Mouse (Mus musculus) heart, adult 2 months (tissue): ENCODE results near the gene Mycn. TPM values are rescaled to one million over a fixed set of nuclear protein-coding genes. Genes with fewer than 3 reads are reported as not detected.

Experiments used
- DNase-seq, 2 experiments: peaks; one replicate each; pipeline ENCODE4 v3.0.0; 2021
- H3K27ac ChIP-seq: fragments of 200-600 bp; 2 replicates; pipeline ENCODE4 v1.8.1; 2022
- H3K27me3 ChIP-seq: fragments of 200-500 bp; 2 replicates; pipeline ENCODE4 v1.6.1; 2012; ENCODE audit warnings: mild to moderate bottlenecking, low read length, inconsistent platforms, mixed read lengths; ENCODE audit not compliant: control insufficient read depth, insufficient read depth
- H3K36me3 ChIP-seq: fragments of 200-500 bp; 2 replicates; pipeline ENCODE4 v1.6.1; 2012; ENCODE audit warnings: low read length, inconsistent platforms; ENCODE audit not compliant: control insufficient read depth, insufficient read depth
- H3K4me1 ChIP-seq: fragments of 200-500 bp; 2 replicates; pipeline ENCODE4 v1.6.1; 2011; ENCODE audit warnings: low read length; ENCODE audit not compliant: control insufficient read depth, insufficient read depth
- H3K4me3 ChIP-seq: fragments of 200-600 bp; 2 replicates; pipeline ENCODE4 v1.8.1; 2022
- H3K79me2 ChIP-seq: fragments of 200-500 bp; replicated peaks from 2 replicates; pipeline ENCODE4 v1.6.1; 2012; ENCODE audit warnings: mild to moderate bottlenecking, inconsistent platforms, low read length, moderate library complexity, mixed read lengths; ENCODE audit not compliant: control insufficient read depth, insufficient read depth
- H3K9ac ChIP-seq: fragments of 200-500 bp; 2 replicates; pipeline ENCODE4 v1.6.1; 2012; ENCODE audit warnings: low read depth, mild to moderate bottlenecking, control low read depth, inconsistent platforms, low read length, mixed read lengths
- CTCF ChIP-seq: fragments of 200-600 bp; IDR thresholded peaks from 2 replicates; pipeline ENCODE4 v1.8.1; 2022; ENCODE audit warnings: antibody characterized with exemption, mild to moderate bottlenecking, moderate library complexity
- EP300 ChIP-seq: fragments of 200-500 bp; IDR thresholded peaks from 2 replicates; pipeline ENCODE4 v1.6.1; 2011; ENCODE audit warnings: low read depth, low read length, control low read depth; ENCODE audit not compliant: insufficient read depth
- POLR2A ChIP-seq: fragments of 200-500 bp; IDR thresholded peaks from 2 replicates; pipeline ENCODE4 v1.6.1; 2011; ENCODE audit warnings: mild to moderate bottlenecking, low read depth, low read length, control low read depth; ENCODE audit not compliant: insufficient read depth
- WGBS: fragments of 180-500 bp; shearing (Covaris S2); methylation state at CpG from one replicate; pipeline ENCODE4 v1.1.7; 2018; 5-methylcytosine and 5-hydroxymethylcytosine counted together
- intact Hi-C: fragments of 180-260 bp; cut with DNase I; formaldehyde crosslinking; loops from one replicate; pipeline ENCODE4 v1.15.1; 2025
- polyA plus RNA-seq: library from polyadenylated mRNA; depleted of rRNA; stranded (reverse); fragments of >200 nt; gene quantifications from 2 replicates; pipeline ENCODE4 v1.2.3, GENCODE M21; 2012
- total RNA-seq, 2 experiments: library from RNA; stranded (reverse); gene quantifications; 2 replicates each; pipeline ENCODE4 v1.2.3; 2021

Mycn gene
- total and polyA plus RNA-seq, 3 experiments: 1.8 to 3.1 (median 1.9) TPM

DNA sequence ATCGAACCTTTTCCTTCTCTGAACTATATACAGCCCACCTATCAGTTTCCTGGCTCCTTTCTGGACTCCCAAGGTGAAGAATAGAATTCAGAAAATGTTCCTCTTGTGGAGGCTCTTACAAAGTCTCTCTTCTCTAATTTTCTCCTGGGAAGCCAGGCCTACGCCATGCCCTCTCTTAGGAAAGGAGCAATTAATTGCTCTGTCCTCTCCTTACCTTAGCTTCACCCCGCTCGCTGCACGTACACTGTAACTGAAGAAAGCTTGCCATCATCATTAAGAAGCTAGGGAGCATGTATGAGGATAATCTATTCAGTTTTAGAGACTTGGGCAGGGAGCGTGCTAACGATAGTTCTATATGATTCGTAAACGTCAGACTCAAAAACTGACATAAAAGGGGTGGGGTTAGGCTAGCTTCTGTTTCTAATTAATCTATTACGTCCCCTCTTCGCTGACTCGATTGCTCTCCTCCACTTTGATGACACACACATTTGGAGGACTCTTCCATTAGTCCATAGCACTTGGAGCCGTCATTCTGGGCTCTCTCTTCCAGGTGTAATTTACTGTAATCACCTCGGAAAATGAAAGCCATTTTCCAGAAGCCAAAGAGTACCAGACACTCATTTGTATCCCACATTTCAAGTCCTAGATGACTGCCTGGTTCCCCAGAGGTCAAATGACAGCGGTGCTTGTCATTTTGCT is 55.4 kb downstream of the Mycn start:
- TF ChIP-seq EP300 (no peak), CTCF (no peak), POLR2A (no peak)
- H3K27ac ChIP-seq: no peak overlapping the region
- H3K36me3 ChIP-seq: no peaks in the 10 kb centered on the region
- no peaks in the 10 kb centered on the region for H3K27me3 ChIP-seq
- no peak overlapping the region for H3K9ac ChIP-seq
- no peaks in the 10 kb centered on the region for H3K79me2 ChIP-seq
- no peaks in the 10 kb centered on the region for H3K4me1 ChIP-seq
- no peak for DNase-seq
- intact Hi-C loops: no loop called here
- no peak overlapping the region for H3K4me3 ChIP-seq
- WGBS: 80% methylated on average over 15 of the region's 15 CpGs
